Mouse (Mus musculus) ES-Bruce4 (cell line): Measurements from ENCODE around the gene Syt1. TPM values are rescaled to one million over a fixed set of nuclear protein-coding genes. Genes with fewer than 3 reads are reported as not detected.

Experiments used
- H3K27ac ChIP-seq: 2 replicates; pipeline ENCODE4 v1.5.1; 2012; ENCODE audit warnings: low read length, inconsistent platforms; ENCODE audit not compliant: insufficient read depth
- H3K27me3 ChIP-seq: 2 replicates; pipeline ENCODE4 v1.6.1; 2012; ENCODE audit warnings: mild to moderate bottlenecking, low read length, inconsistent platforms; ENCODE audit not compliant: control insufficient read depth, poor library complexity, insufficient read depth, severe bottlenecking
- H3K36me3 ChIP-seq: 2 replicates; pipeline ENCODE4 v1.6.1; 2012; ENCODE audit warnings: inconsistent platforms, mild to moderate bottlenecking, low read length, moderate library complexity; ENCODE audit not compliant: control insufficient read depth, poor library complexity, insufficient read depth, severe bottlenecking
- H3K4me1 ChIP-seq: one replicate; pipeline ENCODE4 v1.8.1; 2011; ENCODE audit warnings: low read length; ENCODE audit not compliant: control insufficient read depth, insufficient read depth
- H3K4me3 ChIP-seq: 2 replicates; pipeline ENCODE4 v1.5.1; 2011; ENCODE audit warnings: low read depth, mild to moderate bottlenecking, low read length
- H3K9ac ChIP-seq: 2 replicates; pipeline ENCODE4 v1.6.1; 2012; ENCODE audit warnings: low read depth, mild to moderate bottlenecking, inconsistent platforms; ENCODE audit not compliant: poor library complexity, severe bottlenecking
- H3K9me3 ChIP-seq: replicated peaks from 2 replicates; pipeline ENCODE4 v1.6.1; 2012; ENCODE audit warnings: mild to moderate bottlenecking, low read length, inconsistent platforms; ENCODE audit not compliant: control insufficient read depth, poor library complexity, insufficient read depth, severe bottlenecking
- CTCF ChIP-seq: IDR thresholded peaks from one replicate; pipeline ENCODE4 v1.8.1; 2011; ENCODE audit warnings: low read depth, low read length
- EP300 ChIP-seq: IDR thresholded peaks from 2 replicates; pipeline ENCODE4 v1.6.1; 2011; ENCODE audit warnings: low read depth, low read length; ENCODE audit not compliant: insufficient read depth
- POLR2A ChIP-seq: IDR thresholded peaks from one replicate; pipeline ENCODE4 v1.8.1; 2011; ENCODE audit warnings: low read length; ENCODE audit not compliant: insufficient read depth
- polyA plus RNA-seq: library from polyadenylated mRNA; stranded (reverse); fragments of >200 nt; gene quantifications from 2 replicates; pipeline ENCODE4 v1.2.4, GENCODE M21; 2011; ENCODE audit warnings: low read depth; ENCODE audit not compliant: missing spikeins, insufficient read depth, insufficient read length

The Syt1 gene
- polyA plus RNA-seq, 1 experiment: 0.72 TPM

DNA sequence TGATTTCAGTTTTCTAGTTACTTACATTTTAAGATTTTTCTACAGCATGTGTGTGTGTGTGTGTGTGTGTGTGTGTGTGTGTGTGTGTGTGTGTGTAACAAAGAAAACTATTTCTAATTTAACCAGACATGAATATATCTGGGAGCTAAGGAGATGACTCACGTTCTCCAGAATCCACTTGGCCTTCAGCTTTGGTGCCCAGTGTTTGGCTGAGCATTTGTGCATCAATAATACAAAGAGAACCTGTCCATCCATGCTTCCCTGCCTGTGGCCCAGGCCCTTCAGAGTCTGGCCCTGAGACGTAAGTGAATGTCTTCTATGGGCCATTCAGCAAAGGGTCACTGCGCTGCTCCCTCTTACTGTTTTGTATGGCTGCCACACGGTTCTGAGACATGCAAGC, 476.7 kb downstream of the Syt1 start:
- no peak overlapping the region for H3K9ac ChIP-seq

DNA sequence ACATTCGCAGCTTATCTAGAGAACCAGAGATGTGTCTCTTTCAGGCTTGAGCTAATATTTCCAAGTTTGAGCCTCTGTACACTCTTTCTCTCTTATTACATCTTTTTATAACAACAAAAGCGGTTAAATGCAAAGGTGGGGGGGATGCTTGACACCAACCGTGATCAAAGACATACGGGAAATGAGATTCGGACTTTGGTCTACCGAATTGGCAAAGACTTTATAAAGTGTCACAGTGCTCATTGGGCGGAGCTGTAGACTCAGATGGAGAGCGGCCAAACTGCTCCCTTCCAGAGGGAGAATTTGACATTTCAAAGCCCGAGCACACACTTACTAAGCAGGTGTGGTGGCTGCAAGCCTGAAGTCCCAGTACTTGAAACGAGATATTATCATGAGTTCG, 477.9 kb downstream of the Syt1 start:
- Histone ChIP-seq H3K9me3 (no peaks in the 10 kb centered on the region), H3K4me1 (no peaks in the 10 kb centered on the region), H3K27ac (no peak overlapping the region), H3K4me3 (no peak overlapping the region), H3K9ac (no peak overlapping the region), H3K27me3 (no peaks in the 10 kb centered on the region), H3K36me3 (no peaks in the 10 kb centered on the region)
- no peak for TF ChIP-seq EP300

More for the DNA sequence above, 476.7 kb downstream of the Syt1 start:
- H3K36me3 ChIP-seq: no peaks in the 10 kb centered on the region
- no peak overlapping the region for H3K27ac ChIP-seq
- no peaks in the 10 kb centered on the region for H3K4me1 ChIP-seq
- no peak overlapping the region for H3K4me3 ChIP-seq
- no peaks in the 10 kb centered on the region for H3K27me3 ChIP-seq
- no peak for TF ChIP-seq POLR2A
- TF ChIP-seq CTCF: no peak
- TF ChIP-seq EP300: no peak
- no peaks in the 10 kb centered on the region for H3K9me3 ChIP-seq

DNA sequence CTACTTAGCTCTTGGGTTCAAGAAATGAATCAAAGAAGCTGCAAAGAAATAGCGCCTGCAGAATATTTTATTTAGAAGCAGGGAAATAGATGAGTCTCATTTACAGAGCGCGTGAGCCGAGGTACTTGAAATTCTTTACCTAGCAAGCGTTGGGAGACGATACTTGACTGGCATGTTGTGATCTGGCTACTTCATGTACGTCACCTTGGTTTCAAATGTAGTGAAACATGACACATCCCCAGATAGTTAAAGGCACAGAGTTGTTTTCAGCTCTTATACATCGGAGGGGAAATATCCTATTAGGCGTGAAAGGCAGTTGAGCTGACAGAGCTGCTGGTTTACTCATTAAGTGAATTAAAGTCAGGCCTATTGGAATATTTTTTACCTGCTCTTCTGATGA, 478.5 kb downstream of the Syt1 start:
- Histone ChIP-seq H3K27ac (no peak overlapping the region), H3K27me3 (no peaks in the 10 kb centered on the region), H3K4me3 (no peak overlapping the region), H3K9ac (no peak overlapping the region), H3K9me3 (no peaks in the 10 kb centered on the region), H3K4me1 (no peaks in the 10 kb centered on the region), H3K36me3 (no peaks in the 10 kb centered on the region)
- TF ChIP-seq EP300 (no peak), POLR2A (no peak), CTCF (no peak)

DNA sequence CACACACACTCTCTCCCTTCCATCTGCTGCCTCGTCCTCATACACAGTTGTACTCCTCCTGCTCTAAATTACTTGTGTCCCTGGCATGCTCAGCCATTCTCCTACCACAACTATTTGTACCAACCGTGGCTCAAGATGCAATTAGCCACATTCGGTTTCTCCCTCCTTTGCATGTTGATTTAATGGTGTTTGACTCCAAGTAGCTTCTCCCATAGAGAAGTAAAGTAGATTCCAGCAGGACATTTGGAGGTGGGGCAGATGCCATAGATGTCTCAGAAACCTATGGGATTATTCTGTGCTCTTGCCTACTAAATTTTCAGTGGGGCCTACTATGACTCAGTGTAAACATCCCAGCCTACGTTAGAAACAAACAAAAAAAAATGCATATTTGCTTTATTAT, 479.1 kb downstream of the Syt1 start:
- TF ChIP-seq EP300 (no peak), CTCF (no peak), POLR2A (no peak)
- no peak overlapping the region for H3K4me3 ChIP-seq
- no peak overlapping the region for H3K9ac ChIP-seq
- H3K27me3 ChIP-seq: no peaks in the 10 kb centered on the region
- H3K4me1 ChIP-seq: no peaks in the 10 kb centered on the region
- H3K36me3 ChIP-seq: no peaks in the 10 kb centered on the region
- no peak overlapping the region for H3K27ac ChIP-seq
- H3K9me3 ChIP-seq: no peaks in the 10 kb centered on the region

DNA sequence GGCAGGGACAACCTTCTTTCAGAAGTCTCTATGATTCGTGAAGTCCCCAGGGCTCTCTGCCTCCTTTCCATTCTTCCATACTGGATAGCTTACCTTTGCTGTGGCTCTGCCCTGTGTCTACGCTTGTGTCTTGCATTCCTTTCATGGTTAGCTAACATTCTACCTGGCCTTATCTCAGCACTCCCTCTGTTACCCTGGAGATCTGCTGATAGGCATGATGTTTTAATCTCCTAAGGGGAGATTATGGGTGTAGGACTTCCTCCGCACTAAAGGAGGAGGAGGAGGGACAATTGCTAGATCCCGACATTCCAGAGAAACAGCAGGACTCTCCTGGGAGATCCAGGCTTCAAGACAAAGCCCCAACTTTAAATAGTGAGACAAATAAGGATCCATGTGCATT, 479.7 kb downstream of the Syt1 start:
- Histone ChIP-seq H3K4me1 (no peaks in the 10 kb centered on the region), H3K27me3 (no peaks in the 10 kb centered on the region), H3K4me3 (no peak overlapping the region), H3K9me3 (no peaks in the 10 kb centered on the region), H3K36me3 (no peaks in the 10 kb centered on the region), H3K27ac (no peak overlapping the region), H3K9ac (no peak overlapping the region)
- no peak for TF ChIP-seq EP300
- TF ChIP-seq CTCF: no peak
- no peak for TF ChIP-seq POLR2A

DNA sequence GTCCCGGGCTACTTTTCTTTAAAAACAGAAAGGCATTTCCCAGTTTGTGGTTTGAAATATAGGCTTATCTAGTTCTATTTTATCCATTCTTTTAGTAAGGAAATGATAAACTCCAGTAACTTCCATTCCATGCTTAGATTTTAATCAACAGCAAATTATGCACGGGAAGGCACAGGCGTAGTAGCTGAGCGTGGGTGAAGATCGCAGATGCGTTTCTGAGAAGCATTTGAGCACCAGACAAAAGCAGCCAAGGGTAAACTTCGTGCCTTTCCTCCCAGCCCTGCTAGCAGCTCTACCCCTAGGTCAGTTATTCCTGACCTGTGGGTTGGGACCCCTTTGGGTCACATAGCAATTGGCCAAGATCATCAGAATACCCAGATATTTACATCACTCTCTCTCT, 482.4 kb downstream of the Syt1 start:
- no peaks in the 10 kb centered on the region for H3K9me3 ChIP-seq
- H3K27me3 ChIP-seq: no peaks in the 10 kb centered on the region
- H3K36me3 ChIP-seq: no peaks in the 10 kb centered on the region
- H3K9ac ChIP-seq: no peak overlapping the region
- H3K4me3 ChIP-seq: no peak overlapping the region
- no peaks in the 10 kb centered on the region for H3K4me1 ChIP-seq
- TF ChIP-seq EP300 (no peak), POLR2A (no peak), CTCF (no peak)
- no peak overlapping the region for H3K27ac ChIP-seq

DNA sequence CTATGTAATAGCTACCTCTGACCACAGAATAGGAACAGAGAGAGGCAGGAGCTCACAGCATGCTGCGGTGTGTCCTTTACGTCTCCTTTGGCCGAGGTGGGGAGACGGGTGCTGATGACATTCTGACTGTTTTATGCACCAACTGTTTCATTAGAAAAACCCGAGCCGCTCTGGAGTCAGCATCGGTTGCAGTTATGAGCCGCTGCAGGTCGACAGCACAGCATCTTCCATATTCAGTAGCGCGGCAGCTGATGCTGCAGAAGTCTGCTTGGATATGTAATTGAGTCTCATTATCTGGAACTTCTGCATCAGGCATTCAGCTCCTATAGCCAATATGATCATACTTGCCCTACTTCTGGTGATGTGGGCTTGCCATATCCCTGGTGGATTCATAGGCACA, 485.3 kb downstream of the Syt1 start:
- Histone ChIP-seq H3K9ac (no peak overlapping the region), H3K36me3 (no peaks in the 10 kb centered on the region), H3K9me3 (no peaks in the 10 kb centered on the region), H3K27ac (no peak overlapping the region), H3K27me3 (no peaks in the 10 kb centered on the region), H3K4me1 (no peaks in the 10 kb centered on the region), H3K4me3 (no peak overlapping the region)
- TF ChIP-seq POLR2A (no peak), EP300 (no peak), CTCF (no peak)
